Mouse (Mus musculus) limb, embryonic 14.5 days (tissue): ENCODE data around the gene Tulp2. TPM values are rescaled to one million over a fixed set of nuclear protein-coding genes. Genes with fewer than 3 reads are reported as not detected.

Source experiments
- ATAC-seq: fragments of 200-750 bp; cut with Nextera tagmentation; 2 replicates; pipeline ENCODE4 v1.8.0; 2017; ENCODE audit warnings: low read depth, moderate number of reproducible peaks, moderate TSS enrichment; ENCODE audit not compliant: low FRiP score
- DNase-seq: peaks from one replicate; pipeline ENCODE4 v3.0.0-alpha.2; 2015; ENCODE audit warnings: low spot score
- H3K27ac ChIP-seq: fragments of 300-500 bp; sonication (generic); replicated peaks from 2 replicates; pipeline ENCODE4 v1.5.1; 2014; ENCODE audit warnings: low read depth, mild to moderate bottlenecking, low read length, moderate library complexity, mixed read lengths
- H3K27me3 ChIP-seq: fragments of 300-500 bp; sonication (generic); 2 replicates; pipeline ENCODE4 v1.6.1; 2014; ENCODE audit warnings: low read length, mixed read lengths; ENCODE audit not compliant: control insufficient read depth, insufficient read depth
- H3K36me3 ChIP-seq: fragments of 300-500 bp; sonication (generic); 2 replicates; pipeline ENCODE4 v1.6.1; 2014; ENCODE audit warnings: mild to moderate bottlenecking, low read length, moderate library complexity, mixed read lengths; ENCODE audit not compliant: control insufficient read depth, insufficient read depth
- H3K4me1 ChIP-seq: fragments of 300-500 bp; sonication (generic); 2 replicates; pipeline ENCODE4 v1.6.1; 2014; ENCODE audit warnings: antibody characterized with exemption, low read length, mixed read lengths; ENCODE audit not compliant: control insufficient read depth, insufficient read depth
- H3K4me2 ChIP-seq: fragments of 300-500 bp; sonication (generic); replicated peaks from 2 replicates; pipeline ENCODE4 v1.6.1; 2014; ENCODE audit warnings: low read depth, mild to moderate bottlenecking, low read length, moderate library complexity; ENCODE audit not compliant: severe bottlenecking
- H3K4me3 ChIP-seq: fragments of 300-500 bp; sonication (generic); replicated peaks from 2 replicates; pipeline ENCODE4 v1.5.1; 2014; ENCODE audit warnings: low read length
- H3K9ac ChIP-seq: fragments of 300-500 bp; sonication (generic); 2 replicates; pipeline ENCODE4 v1.6.1; 2014; ENCODE audit warnings: mild to moderate bottlenecking, low read depth, low read length, moderate library complexity; ENCODE audit not compliant: severe bottlenecking
- H3K9me3 ChIP-seq: fragments of 300-500 bp; sonication (generic); 2 replicates; pipeline ENCODE4 v1.6.1; 2016; ENCODE audit warnings: low read length; ENCODE audit not compliant: control insufficient read depth
- POLR2A ChIP-seq: fragments of 200-500 bp; IDR thresholded peaks from 2 replicates; pipeline ENCODE4 v1.8.0; 2012; ENCODE audit warnings: inconsistent platforms, mild to moderate bottlenecking, moderate library complexity, borderline replicate concordance; ENCODE audit not compliant: insufficient read depth, insufficient read length; ENCODE audit errors: extremely low read depth
- WGBS: fragments of 180-500 bp; shearing (Covaris S2); extraction: QIAGEN DNeasy Blood & Tissue Kit; methylation state at CpG from one replicate; pipeline ENCODE4 v1.1.7; 2014; 5-methylcytosine and 5-hydroxymethylcytosine counted together
- polyA plus RNA-seq, 2 experiments: library from polyadenylated mRNA; depleted of rRNA in 1 of 2; stranded (reverse) in 1 of 2; unstranded in 1 of 2; fragments of >200 nt; fragmentation: Nextera tagmentation in 1 of 2; extraction: Ambion mirVana in 1 of 2; gene quantifications; 2 replicates each; pipeline versions ENCODE4 v1.2.1 to v1.2.3; 2012 to 2014

Tulp2 gene
- polyA plus RNA-seq, 2 experiments: 1.2 to 1.3 TPM

DNA sequence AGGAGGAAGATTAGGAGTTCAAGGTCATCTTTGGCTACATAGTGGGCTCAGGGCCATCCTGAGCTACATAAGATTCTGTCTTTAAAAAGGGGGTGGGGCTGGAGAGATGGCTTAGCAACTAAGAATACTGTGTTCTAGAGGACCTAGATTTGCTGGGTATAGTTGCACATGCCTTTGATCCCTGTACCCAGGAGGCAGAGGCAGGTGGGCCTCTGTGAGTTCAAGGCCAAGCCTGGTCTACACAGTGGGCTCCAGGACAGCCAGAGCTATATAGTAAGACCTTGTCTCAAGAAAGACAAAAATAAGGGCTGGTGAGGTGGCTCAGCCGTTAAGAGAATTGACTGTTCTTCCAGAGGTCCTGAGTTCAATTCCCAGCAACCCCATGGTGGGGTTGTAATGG is 31.7 kb upstream of the Tulp2 start:
- Histone ChIP-seq H3K36me3 (peaks cover 59% of the 10 kb centered on the region), H3K4me3 (no peak overlapping the region), H3K4me2 (no peak overlapping the region), H3K27ac (no peak overlapping the region), H3K4me1 (no peaks in the 10 kb centered on the region), H3K9me3 (no peaks in the 10 kb centered on the region), H3K9ac (no peak overlapping the region), H3K27me3 (no peaks in the 10 kb centered on the region)
- TF ChIP-seq POLR2A: no peak
- ATAC-seq (no peak), DNase-seq (no peak)
- 83% methylated on average over 1 of the region's 1 CpGs for WGBS

- TF ChIP-seq POLR2A: no peak
- Histone ChIP-seq H3K4me2 (no peak overlapping the region), H3K9me3 (no peaks in the 10 kb centered on the region), H3K4me3 (no peak overlapping the region), H3K4me1 (0 out of 2 replicates have a peak, but pooled peaks cover under 1% of the 10 kb centered on the region), H3K27ac (no peak overlapping the region), H3K27me3 (no peaks in the 10 kb centered on the region), H3K36me3 (peaks cover 60% of the 10 kb centered on the region), H3K9ac (no peak overlapping the region)
- WGBS: 54% methylated on average over 23 of the region's 23 CpGs
- peak; percentile 75 for ATAC-seq
- DNase-seq: peak; percentile 78
These were observed 30.2 kb upstream of the Tulp2 start for GRCm38 (mm10) chr7:45451344-45451982.

DNA sequence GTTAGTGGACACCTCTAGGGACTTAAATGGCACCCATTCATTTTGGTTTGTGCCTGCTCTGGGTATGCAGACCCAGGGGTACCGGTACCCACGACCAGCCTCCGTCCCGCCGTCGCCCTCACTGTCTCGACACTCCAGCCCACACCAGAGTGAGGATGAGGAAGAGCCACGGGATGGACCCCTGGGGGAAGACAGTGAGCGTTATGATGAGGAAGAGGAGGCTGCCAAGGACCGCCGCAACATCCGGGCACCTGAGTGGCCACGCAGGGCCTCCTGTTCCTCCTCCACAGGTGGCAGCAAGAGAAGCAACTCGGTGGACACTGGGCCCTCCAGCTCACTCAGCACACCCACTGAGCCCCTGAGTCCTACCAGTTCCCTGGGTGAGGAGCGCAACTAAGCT is 26.7 kb upstream of the Tulp2 start:
- no peak overlapping the region for H3K4me2 ChIP-seq
- peaks cover 62% of the 10 kb centered on the region for H3K36me3 ChIP-seq
- H3K27ac ChIP-seq: no peak overlapping the region
- ATAC-seq (no peak), DNase-seq (no peak)
- H3K4me1 ChIP-seq: peaks cover 20% of the 10 kb centered on the region
- TF ChIP-seq POLR2A: no peak
- no peaks in the 10 kb centered on the region for H3K27me3 ChIP-seq
- H3K9me3 ChIP-seq: no peaks in the 10 kb centered on the region
- no peak overlapping the region for H3K9ac ChIP-seq
- no peak overlapping the region for H3K4me3 ChIP-seq
- WGBS: 90% methylated on average over 15 of the region's 15 CpGs

GRCm38 (mm10) chr7:45455932-45456696 is 25.6 kb upstream of the Tulp2 start:
- no peak overlapping the region for H3K27ac ChIP-seq
- H3K4me3 ChIP-seq: no peak overlapping the region
- 0 out of 2 replicates have a peak overlapping the region, but pooled peaks have one; percentile 67 for H3K9ac ChIP-seq
- H3K9me3 ChIP-seq: no peaks in the 10 kb centered on the region
- H3K36me3 ChIP-seq: peaks cover 62% of the 10 kb centered on the region
- H3K4me2 ChIP-seq: 0 out of 2 replicates have a peak overlapping the region, but pooled peaks have one; percentile 83
- no peak for TF ChIP-seq POLR2A
- H3K4me1 ChIP-seq: peaks cover 31% of the 10 kb centered on the region
- no peaks in the 10 kb centered on the region for H3K27me3 ChIP-seq
- WGBS: 67% methylated on average over 13 of the region's 13 CpGs
- no peak for DNase-seq
- ATAC-seq: no peak

DNA sequence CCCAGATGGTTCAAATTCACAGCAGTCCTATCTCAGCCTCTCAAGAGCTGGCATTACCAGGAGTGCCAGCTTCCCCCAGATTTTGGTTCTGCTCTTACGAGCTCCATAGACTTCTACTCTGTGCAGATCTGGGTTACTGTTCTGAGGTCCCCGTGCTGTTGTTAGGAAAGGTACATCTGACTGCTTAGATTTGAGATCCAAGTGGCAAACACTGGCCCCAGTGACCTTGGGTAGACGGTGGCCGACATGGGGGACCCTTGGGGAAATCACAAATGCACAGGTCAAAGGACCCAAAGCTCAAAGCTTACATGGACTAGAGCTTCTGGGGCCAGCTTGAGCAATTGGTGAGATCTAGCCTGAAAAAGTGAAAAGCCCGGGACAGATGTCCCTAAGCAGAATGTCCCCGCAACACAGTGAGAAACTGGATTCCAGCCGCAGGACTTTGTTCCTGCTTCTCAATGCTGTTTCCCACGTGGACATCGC is 24.9 kb upstream of the Tulp2 start:
- Histone ChIP-seq H3K4me1 (peaks cover 32% of the 10 kb centered on the region), H3K9ac (0 out of 2 replicates have a peak overlapping the region, but pooled peaks have one; percentile 67), H3K36me3 (peaks cover 64% of the 10 kb centered on the region), H3K4me2 (peak overlapping the region; percentile 83; the same call in 1 of the 2 replicates), H3K9me3 (no peaks in the 10 kb centered on the region), H3K27me3 (no peaks in the 10 kb centered on the region), H3K27ac (0 out of 2 replicates have a peak overlapping the region, but pooled peaks have one; percentile 26), H3K4me3 (peak overlapping the region; percentile 73; the same call in 1 of the 2 replicates)
- ATAC-seq (no peak), DNase-seq (no peak)
- TF ChIP-seq POLR2A: no peak
- 50% methylated on average over 9 of the region's 9 CpGs for WGBS
